Mouse (Mus musculus): ENCODE results near the gene Alg2. TPM values are rescaled to one million over a fixed set of nuclear protein-coding genes. Genes with fewer than 3 reads are reported as not detected.

Gene Alg2
- polyA plus RNA-seq, 1 experiment from 2014 or later, result 28.5 TPM

GRCm38 (mm10) chr4:47424376-47424775 lies 49.8 kb downstream of the Alg2 start:
- ATAC-seq (replicated peaks; ENCODE audit: extremely low read depth, insufficient read depth, low FRiP score), result no peak
- H3K4me3 ChIP-seq (ENCODE audit: low read length), result no peak overlapping the region
- H3K27me3 ChIP-seq (ENCODE audit: control insufficient read depth, insufficient read depth, low read length), result no peaks in the 10 kb centered on the region
- peaks cover 1% of the 10 kb centered on the region for H3K4me1 ChIP-seq (ENCODE audit: control insufficient read depth, insufficient read depth, low read length)
- H3K9ac ChIP-seq (ENCODE audit: low read length), result no peak overlapping the region
- H3K9me3 ChIP-seq (replicated peaks; ENCODE audit: control insufficient read depth, low read length), result no peaks in the 10 kb centered on the region
- H3K36me3 ChIP-seq (ENCODE audit: control insufficient read depth, insufficient read depth), result no peaks in the 10 kb centered on the region
- 35% methylated on average over 2 of the region's 2 CpGs for WGBS
- no peak overlapping the region for H3K27ac ChIP-seq (ENCODE audit: low read length)
- no peak overlapping the region for H3K4me2 ChIP-seq (ENCODE audit: low read depth, low read length)

GRCm38 (mm10) chr4:47422946-47423345 lies 51.2 kb downstream of the Alg2 start:
- H3K27me3 ChIP-seq (ENCODE audit: control insufficient read depth, insufficient read depth, low read length), result no peaks in the 10 kb centered on the region
- H3K9me3 ChIP-seq (replicated peaks; ENCODE audit: control insufficient read depth, low read length), result no peaks in the 10 kb centered on the region
- ATAC-seq (replicated peaks; ENCODE audit: extremely low read depth, insufficient read depth, low FRiP score), result no peak
- H3K4me2 ChIP-seq (ENCODE audit: low read depth, low read length), result no peak overlapping the region
- H3K4me1 ChIP-seq (ENCODE audit: control insufficient read depth, insufficient read depth, low read length), result peaks cover 7% of the 10 kb centered on the region
- 78% methylated on average over 3 of the region's 3 CpGs for WGBS
- H3K9ac ChIP-seq (ENCODE audit: low read length), result no peak overlapping the region
- H3K27ac ChIP-seq (ENCODE audit: low read length), result no peak overlapping the region
- no peaks in the 10 kb centered on the region for H3K36me3 ChIP-seq (ENCODE audit: control insufficient read depth, insufficient read depth)
- H3K4me3 ChIP-seq (ENCODE audit: low read length), result no peak overlapping the region

- no peak overlapping the region for H3K4me2 ChIP-seq (ENCODE audit: low read depth, low read length)
Observed at GRCm38 (mm10) chr4:47422194-47422593, 51.9 kb downstream of the Alg2 start.

GRCm38 (mm10) chr4:47420191-47420590 lies 53.9 kb downstream of the Alg2 start:
- ATAC-seq (replicated peaks; ENCODE audit: extremely low read depth, insufficient read depth, low FRiP score), result no peak
- H3K27me3 ChIP-seq (ENCODE audit: control insufficient read depth, insufficient read depth, low read length), result no peaks in the 10 kb centered on the region
- H3K36me3 ChIP-seq (ENCODE audit: control insufficient read depth, insufficient read depth), result no peaks in the 10 kb centered on the region; the same call in 1 of the 2 replicates
- H3K4me2 ChIP-seq (ENCODE audit: low read depth, low read length), result no peak overlapping the region
- no peaks in the 10 kb centered on the region for H3K9me3 ChIP-seq (replicated peaks; ENCODE audit: control insufficient read depth, low read length)
- no peak overlapping the region for H3K4me3 ChIP-seq (ENCODE audit: low read length)
- H3K27ac ChIP-seq (ENCODE audit: low read length), result no peak overlapping the region
- peaks cover 7% of the 10 kb centered on the region for H3K4me1 ChIP-seq (ENCODE audit: control insufficient read depth, insufficient read depth, low read length)
- H3K9ac ChIP-seq (ENCODE audit: low read length), result no peak overlapping the region
- WGBS, result 53% methylated on average over 7 of the region's 7 CpGs

More at GRCm38 (mm10) chr4:47422194-47422593, 51.9 kb downstream of the Alg2 start:
- H3K9ac ChIP-seq (ENCODE audit: low read length), result no peak overlapping the region
- peaks cover 7% of the 10 kb centered on the region for H3K4me1 ChIP-seq (ENCODE audit: control insufficient read depth, insufficient read depth, low read length)
- no peak overlapping the region for H3K27ac ChIP-seq (ENCODE audit: low read length)
- H3K4me3 ChIP-seq (ENCODE audit: low read length), result no peak overlapping the region
- H3K9me3 ChIP-seq (replicated peaks; ENCODE audit: control insufficient read depth, low read length), result no peaks in the 10 kb centered on the region
- no peaks in the 10 kb centered on the region for H3K36me3 ChIP-seq (ENCODE audit: control insufficient read depth, insufficient read depth)
- H3K27me3 ChIP-seq (ENCODE audit: control insufficient read depth, insufficient read depth, low read length), result no peaks in the 10 kb centered on the region
- 37% methylated on average over 3 of the region's 3 CpGs for WGBS
- no peak for ATAC-seq (replicated peaks; ENCODE audit: extremely low read depth, insufficient read depth, low FRiP score)

GRCm38 (mm10) chr4:47419268-47419973 lies 54.7 kb downstream of the Alg2 start:
- Histone ChIP-seq H3K27me3 (ENCODE audit: control insufficient read depth, insufficient read depth, low read length) (no peaks in the 10 kb centered on the region), H3K4me1 (ENCODE audit: control insufficient read depth, insufficient read depth, low read length) (peaks cover 7% of the 10 kb centered on the region), H3K36me3 (ENCODE audit: control insufficient read depth, insufficient read depth) (peaks cover 2% of the 10 kb centered on the region; the same call in 1 of the 2 replicates), H3K27ac (ENCODE audit: low read length) (no peak overlapping the region), H3K4me2 (ENCODE audit: low read depth, low read length) (no peak overlapping the region), H3K9me3 (replicated peaks; ENCODE audit: control insufficient read depth, low read length) (no peaks in the 10 kb centered on the region), H3K4me3 (ENCODE audit: low read length) (no peak overlapping the region), H3K9ac (ENCODE audit: low read length) (no peak overlapping the region)
- peak; percentile 43; the same call in 1 of the 2 replicates for ATAC-seq (replicated peaks; ENCODE audit: extremely low read depth, insufficient read depth, low FRiP score)
- 25% methylated on average over 9 of the region's 9 CpGs for WGBS

- H3K27me3 ChIP-seq (ENCODE audit: control insufficient read depth, insufficient read depth, low read length), result no peaks in the 10 kb centered on the region
- H3K9me3 ChIP-seq (replicated peaks; ENCODE audit: control insufficient read depth, low read length), result no peaks in the 10 kb centered on the region
- WGBS, result 51% methylated on average over 3 of the region's 3 CpGs
- no peak overlapping the region for H3K4me3 ChIP-seq (ENCODE audit: low read length)
- H3K27ac ChIP-seq (ENCODE audit: low read length), result no peak overlapping the region
- no peak for ATAC-seq (replicated peaks; ENCODE audit: extremely low read depth, insufficient read depth, low FRiP score)
- H3K36me3 ChIP-seq (ENCODE audit: control insufficient read depth, insufficient read depth), result peaks cover 2% of the 10 kb centered on the region; the same call in 1 of the 2 replicates
- no peak overlapping the region for H3K4me2 ChIP-seq (ENCODE audit: low read depth, low read length)
- peaks cover 13% of the 10 kb centered on the region for H3K4me1 ChIP-seq (ENCODE audit: control insufficient read depth, insufficient read depth, low read length)
- no peak overlapping the region for H3K9ac ChIP-seq (ENCODE audit: low read length)
Observed at GRCm38 (mm10) chr4:47417871-47418270, 56.3 kb downstream of the Alg2 start.

Other genes with a start within 250 kb of the Alg2 start
- 20.3 and 20.6 TPM in 2 replicates for gene Tgfbr1, start 121.1 kb downstream of the Alg2 start, polyA plus RNA-seq (2015; fragmentation: Nextera tagmentation; extraction: Ambion mirVana)
- gene Sec61b, start 325 bp upstream of the Alg2 start, polyA plus RNA-seq (2015; fragmentation: Nextera tagmentation; extraction: Ambion mirVana), result 141 and 146 TPM in 2 replicates